8 mouse cellular contexts compared by ENCODE assay signal in the genomic region with DNA sequence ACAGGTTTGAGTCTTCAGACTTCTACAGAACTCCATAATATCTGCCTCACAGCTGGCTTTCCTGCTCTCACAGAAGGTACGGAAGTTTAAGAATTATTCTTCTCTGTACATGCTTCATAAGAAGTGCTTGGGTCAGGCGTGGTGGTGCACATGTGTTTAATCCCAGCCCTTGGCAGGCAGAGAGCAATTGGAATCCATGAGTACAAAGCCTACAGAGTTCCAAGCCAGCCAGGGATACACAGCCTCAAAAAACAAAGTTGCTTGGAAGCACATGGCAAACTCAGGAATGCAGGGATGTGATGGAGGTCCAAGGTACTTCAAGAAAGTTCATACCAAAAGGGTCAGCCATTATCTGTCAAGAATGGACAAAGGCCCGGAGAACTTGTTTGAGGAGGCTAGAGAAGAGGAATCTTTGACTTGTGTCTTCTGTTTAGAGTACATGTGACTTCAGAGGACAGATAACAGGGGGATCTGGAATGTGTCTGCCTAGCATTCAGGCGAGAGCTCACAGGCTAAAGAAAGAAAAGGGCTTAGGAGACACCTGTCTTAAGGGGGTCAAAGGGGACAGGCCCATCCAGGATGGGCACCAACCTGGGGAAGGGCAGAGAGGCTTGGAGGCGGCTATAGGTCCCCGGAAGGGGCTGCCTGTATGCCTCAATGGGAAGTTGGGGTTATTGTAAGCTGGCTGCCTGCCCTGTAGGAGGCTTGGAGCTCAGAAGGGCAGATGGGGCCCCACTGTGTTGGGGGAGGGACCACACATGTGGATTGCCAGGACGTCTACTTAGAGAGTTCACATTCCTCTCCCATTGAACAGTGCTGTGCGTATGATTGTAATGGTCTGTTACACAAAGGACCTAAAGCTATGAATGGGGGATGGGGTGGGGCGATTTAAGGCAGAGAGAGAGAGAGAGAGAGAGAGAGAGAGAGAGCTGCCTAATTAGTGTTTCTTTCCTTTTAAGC. TPM values are rescaled to one million over a fixed set of nuclear protein-coding genes. Genes with fewer than 3 reads are reported as not detected.
A peak's percentile ranks its signal among the peaks of the same experiment; 100 is the strongest.
DNase-seq lines count a peak whose midpoint lies in the region; ATAC-seq and TF ChIP-seq lines count a peak whose summit lies in the region.

No protein-coding gene starts in this region.

- no peak overlapping the region for H3K4me3 ChIP-seq in liver, embryonic 11.5 days (ENCODE audit: low read depth, low read length)
- no peak overlapping the region for H3K4me3 ChIP-seq in liver, postnatal 0 days (ENCODE audit: low read depth, low read length)
- no peak overlapping the region for H3K4me3 ChIP-seq in embryonic facial prominence, embryonic 15.5 days (replicated peaks)
- no peak overlapping the region for H3K4me3 ChIP-seq in intestine, embryonic 14.5 days (ENCODE audit: low read depth, low read length)
- no peak overlapping the region for H3K4me3 ChIP-seq in lung, postnatal 0 days (ENCODE audit: low read depth, low read length)

- no peak for TF ChIP-seq EP300 in liver, postnatal 0 days (IDR thresholded peaks at IDR 0.05; ENCODE audit: low read depth)
- TF ChIP-seq EP300 in lung, postnatal 0 days (IDR thresholded peaks at IDR 0.05): no peak

- H3K36me3 ChIP-seq in liver, embryonic 11.5 days (ENCODE audit: control insufficient read depth, insufficient read depth, low read length): no peaks in the 10 kb centered on the region
- H3K36me3 ChIP-seq in liver, postnatal 0 days (replicated peaks; ENCODE audit: insufficient read depth, low read length): no peaks in the 10 kb centered on the region
- H3K36me3 ChIP-seq in embryonic facial prominence, embryonic 15.5 days: 0 out of 2 replicates have a peak, but pooled peaks cover 7% of the 10 kb centered on the region
- peaks cover 18% of the 10 kb centered on the region for H3K36me3 ChIP-seq in intestine, embryonic 14.5 days (ENCODE audit: control insufficient read depth, insufficient read depth, low read length)
- no peaks in the 10 kb centered on the region for H3K36me3 ChIP-seq in lung, postnatal 0 days (ENCODE audit: insufficient read depth, low read length)

- peaks cover 2% of the 10 kb centered on the region; the same call in 1 of the 2 replicates for H3K4me1 ChIP-seq in liver, embryonic 11.5 days (replicated peaks; ENCODE audit: control insufficient read depth, insufficient read depth, low read length)
- no peaks in the 10 kb centered on the region for H3K4me1 ChIP-seq in liver, postnatal 0 days (ENCODE audit: insufficient read depth)
- H3K4me1 ChIP-seq in embryonic facial prominence, embryonic 15.5 days: peaks cover 12% of the 10 kb centered on the region
- H3K4me1 ChIP-seq in intestine, embryonic 14.5 days (replicated peaks; ENCODE audit: control insufficient read depth, insufficient read depth, low read length): peaks cover 13% of the 10 kb centered on the region
- no peaks in the 10 kb centered on the region; the same call in 1 of the 2 replicates for H3K4me1 ChIP-seq in lung, postnatal 0 days (ENCODE audit: insufficient read depth, low read depth, low read length)

- no peak overlapping the region for H3K4me2 ChIP-seq in liver, embryonic 11.5 days
- H3K4me2 ChIP-seq in liver, postnatal 0 days (ENCODE audit: low read depth, low read length): no peak overlapping the region
- H3K4me2 ChIP-seq in embryonic facial prominence, embryonic 15.5 days (replicated peaks): no peak overlapping the region
- no peak overlapping the region for H3K4me2 ChIP-seq in intestine, embryonic 14.5 days (ENCODE audit: low read length)
- no peak overlapping the region for H3K4me2 ChIP-seq in lung, postnatal 0 days (replicated peaks; ENCODE audit: low read depth, low read length)

- ATAC-seq in liver, embryonic 11.5 days (replicated peaks; ENCODE audit: low FRiP score): peak; percentile 20
- ATAC-seq in liver, postnatal 0 days: no peak
- ATAC-seq in embryonic facial prominence, embryonic 15.5 days (ENCODE audit: insufficient number of reproducible peaks, low FRiP score, low TSS enrichment, low read depth): 0 out of 2 replicates have a peak, but pooled peaks have one; percentile 40
- peak; percentile 42; the same call in 1 of the 2 replicates for ATAC-seq in intestine, embryonic 14.5 days (replicated peaks; ENCODE audit: low FRiP score, low TSS enrichment, low read depth)
- ATAC-seq in lung, postnatal 0 days: no peak

- WGBS in liver, embryonic 11.5 days: 51% methylated on average over 9 of the region's 9 CpGs
- 52% methylated on average over 9 of the region's 9 CpGs for WGBS in liver, postnatal 0 days (ENCODE audit: insufficient replicate concordance)
- WGBS in embryonic facial prominence, embryonic 15.5 days: 36% methylated on average over 9 of the region's 9 CpGs
- 41% methylated on average over 9 of the region's 9 CpGs for WGBS in intestine, embryonic 14.5 days
- WGBS in lung, postnatal 0 days: 40% methylated on average over 9 of the region's 9 CpGs

- no peak for TF ChIP-seq CTCF in liver, postnatal 0 days (IDR thresholded peaks at IDR 0.05; ENCODE audit: low read depth)
- TF ChIP-seq CTCF in lung, postnatal 0 days (IDR thresholded peaks at IDR 0.05): no peak

- H3K27me3 ChIP-seq in liver, embryonic 11.5 days (replicated peaks; ENCODE audit: control insufficient read depth, insufficient read depth, low read length): no peaks in the 10 kb centered on the region
- H3K27me3 ChIP-seq in liver, postnatal 0 days (ENCODE audit: insufficient read depth, low read length): no peaks in the 10 kb centered on the region
- no peaks in the 10 kb centered on the region for H3K27me3 ChIP-seq in embryonic facial prominence, embryonic 15.5 days
- no peaks in the 10 kb centered on the region for H3K27me3 ChIP-seq in intestine, embryonic 14.5 days (replicated peaks; ENCODE audit: control insufficient read depth, insufficient read depth, low read length)
- H3K27me3 ChIP-seq in lung, postnatal 0 days (replicated peaks; ENCODE audit: insufficient read depth, low read length): no peaks in the 10 kb centered on the region

- H3K27ac ChIP-seq in liver, embryonic 11.5 days (ENCODE audit: low read depth, low read length): no peak overlapping the region
- H3K27ac ChIP-seq in liver, postnatal 0 days (ENCODE audit: low read depth): no peak overlapping the region
- H3K27ac ChIP-seq in embryonic facial prominence, embryonic 15.5 days (replicated peaks): peak overlapping the region; percentile 45; the same call in 1 of the 2 replicates
- H3K27ac ChIP-seq in intestine, embryonic 14.5 days (ENCODE audit: low read depth): no peak overlapping the region
- no peak overlapping the region for H3K27ac ChIP-seq in lung, postnatal 0 days (ENCODE audit: low read length)

- H3K9ac ChIP-seq in liver, embryonic 11.5 days (ENCODE audit: low read depth, low read length): no peak overlapping the region
- H3K9ac ChIP-seq in liver, postnatal 0 days (replicated peaks): no peak overlapping the region
- H3K9ac ChIP-seq in embryonic facial prominence, embryonic 15.5 days: no peak overlapping the region
- no peak overlapping the region for H3K9ac ChIP-seq in intestine, embryonic 14.5 days (ENCODE audit: low read length)
- H3K9ac ChIP-seq in lung, postnatal 0 days (replicated peaks; ENCODE audit: low read depth): no peak overlapping the region

- DNase-seq in liver, embryonic 11.5 days (ENCODE audit: low spot score): peak; percentile 36
- no peak for DNase-seq in liver, postnatal 0 days
- DNase-seq in intestine, embryonic 14.5 days (ENCODE audit: low spot score): peak; percentile 62
- DNase-seq in retina, postnatal 1 day: peak; percentile 93
- no peak for DNase-seq in adrenal gland, postnatal 14 days
- DNase-seq in lung, postnatal 0 days (ENCODE audit: low spot score): no peak
- DNase-seq in layer of hippocampus, adult 18-20 months (ENCODE audit: low spot score in 2 of 2): no peak

- no peaks in the 10 kb centered on the region for H3K9me3 ChIP-seq in liver, embryonic 11.5 days (ENCODE audit: control insufficient read depth, low read length)
- no peaks in the 10 kb centered on the region for H3K9me3 ChIP-seq in liver, postnatal 0 days (ENCODE audit: low read length)
- no peaks in the 10 kb centered on the region for H3K9me3 ChIP-seq in embryonic facial prominence, embryonic 15.5 days (replicated peaks)
- no peaks in the 10 kb centered on the region for H3K9me3 ChIP-seq in intestine, embryonic 14.5 days (ENCODE audit: control insufficient read depth, low read length)
- no peaks in the 10 kb centered on the region for H3K9me3 ChIP-seq in lung, postnatal 0 days (ENCODE audit: low read length)

RNA-seq across cellular contexts. Expression of a gene that starts 56.7 kb away (rescaled TPM):
- 163 and 165 TPM in 2 replicates for polyA plus RNA-seq in liver, embryonic 11.5 days (2014; fragmentation: Nextera tagmentation; extraction: Ambion mirVana)
- 11.3 and 12.6 TPM in 2 replicates for polyA plus RNA-seq in liver, postnatal 0 days (2015; fragmentation: Nextera tagmentation; extraction: Ambion mirVana)
- polyA plus RNA-seq in embryonic facial prominence, embryonic 15.5 days (2015; fragmentation: Nextera tagmentation; extraction: Ambion mirVana): 220 and 243 TPM in 2 replicates
- 266 and 288 TPM in 2 replicates for polyA plus RNA-seq in intestine, embryonic 14.5 days (2014; fragmentation: Nextera tagmentation; extraction: Ambion mirVana)
- 13.0 and 15.7 TPM in 2 replicates for total RNA-seq in adrenal gland, postnatal 14 days (2021)
- 43.4 and 44.8 TPM in 2 replicates for polyA plus RNA-seq in lung, postnatal 0 days (2015; fragmentation: Nextera tagmentation; extraction: Ambion mirVana)
- 10 to 100 TPM; 26.3 to 28.2 TPM for total RNA-seq in layer of hippocampus, adult 18-20 months (2021)

Comparison
In these comparisons a context has a peak if more than half of its experiments do, and no peak if none do; other contexts are left out.
1. ATAC-seq: peak in liver, embryonic 11.5 days (single experiment), embryonic facial prominence, embryonic 15.5 days (single experiment) and intestine, embryonic 14.5 days (single experiment); none in liver, postnatal 0 days (single experiment) and lung, postnatal 0 days (single experiment).
2. DNase-seq: peak in liver, embryonic 11.5 days (single experiment), intestine, embryonic 14.5 days (single experiment) and retina, postnatal 1 day (single experiment); none in liver, postnatal 0 days (single experiment), adrenal gland, postnatal 14 days (single experiment), lung, postnatal 0 days (single experiment) and layer of hippocampus, adult 18-20 months (0 of 2).